Mouse (Mus musculus) layer of hippocampus, postnatal 36 days (tissue): Measurements from ENCODE around the gene Zfp652. TPM values are rescaled to one million over a fixed set of nuclear protein-coding genes. Genes with fewer than 3 reads are reported as not detected.
"Not testable (repeated sequence)": the region's sequence is repeated elsewhere in the genome, so short reads cannot be mapped to it uniquely, and the experiment has no call there.

Experiments used
- DNase-seq, 2 experiments: peaks; one replicate each; pipeline ENCODE4 v3.0.0; 2022
- total RNA-seq, 2 experiments: library from RNA; stranded (reverse); gene quantifications; 2 replicates each; pipeline ENCODE4 v1.2.3; 2021

The Zfp652 gene
- total RNA-seq, 2 experiments from 2014 or later, result 47.9 to 54.6 TPM

GRCm38 (mm10) chr11:95857716-95858527, 145.4 kb downstream of the Zfp652 start:
- DNase-seq, result peak in 1 of 2 experiments; percentile 18

- DNase-seq, result peak; percentile 95 to 97
Observed at GRCm38 (mm10) chr11:95858528-95859467, 146.3 kb downstream of the Zfp652 start.

- DNase-seq, result no peak
Observed at GRCm38 (mm10) chr11:95859468-95859855, 147.0 kb downstream of the Zfp652 start.

- no peak for DNase-seq
Observed at GRCm38 (mm10) chr11:95860071-95860490, 147.6 kb downstream of the Zfp652 start.

GRCm38 (mm10) chr11:95861397-95861796, 148.9 kb downstream of the Zfp652 start:
- DNase-seq, result no peak

- DNase-seq, result no peak
Observed at GRCm38 (mm10) chr11:95869442-95869841, 157.0 kb downstream of the Zfp652 start.

- no peak for DNase-seq
Observed at GRCm38 (mm10) chr11:95869918-95870470, 157.5 kb downstream of the Zfp652 start.

- no peak for DNase-seq
Observed at GRCm38 (mm10) chr11:95875804-95876203, 163.3 kb downstream of the Zfp652 start.

GRCm38 (mm10) chr11:95876296-95876695, 163.8 kb downstream of the Zfp652 start:
- DNase-seq, result peak; percentile 15 to 42

- not testable (repeated sequence) for DNase-seq
Observed at GRCm38 (mm10) chr11:95879861-95880260, 167.4 kb downstream of the Zfp652 start.

Other genes with a start within 250 kb of the Zfp652 start
- gene Nxph3, start 198.1 kb upstream of the Zfp652 start, total RNA-seq, result 10 to 100 TPM; 15.3 to 17.2 TPM
- gene Ngfr, start 124.9 kb upstream of the Zfp652 start, total RNA-seq, result 1 to 10 TPM in 1 of 2 experiments, under 1 TPM in 1; 0.91 to 1.3 TPM
- 100 to 1,000 TPM; 105 to 106 TPM for gene Phb, start 45.7 kb upstream of the Zfp652 start, total RNA-seq
- gene B130006D01Rik, start 10.9 kb downstream of the Zfp652 start, total RNA-seq, result 1 to 10 TPM; 1.5 to 1.9 TPM
- 10 to 100 TPM; 55.8 to 62.3 TPM for gene Phospho1, start 111.8 kb downstream of the Zfp652 start, total RNA-seq
- 1 to 10 TPM; 3.1 to 4.7 TPM for gene Gngt2, start 124.5 kb downstream of the Zfp652 start, total RNA-seq
- gene Abi3, start 129.8 kb downstream of the Zfp652 start, total RNA-seq, result 1 to 10 TPM; 6.2 to 6.4 TPM
- gene B4galnt2, start 202.2 kb downstream of the Zfp652 start, total RNA-seq, result not detected